Mouse (Mus musculus) kidney, postnatal 0 days (tissue): ENCODE measurements around the gene Gimap9. TPM values are rescaled to one million over a fixed set of nuclear protein-coding genes. Genes with fewer than 3 reads are reported as not detected.
A peak's percentile ranks its signal among the peaks of the same experiment; 100 is the strongest.

ENCODE experiments used
- ATAC-seq: fragments of 200-750 bp; cut with Nextera tagmentation; replicated peaks from 2 replicates; pipeline ENCODE4 v1.8.0; 2017; ENCODE audit warnings: low read depth, moderate number of reproducible peaks, moderate TSS enrichment, moderate library complexity; ENCODE audit not compliant: low FRiP score
- DNase-seq: peaks from one replicate; pipeline ENCODE4 v3.0.0-alpha.2; 2016; ENCODE audit warnings: low spot score
- H3K27ac ChIP-seq: fragments of 300-500 bp; sonication (generic); 2 replicates; pipeline ENCODE4 v1.5.1; 2014; ENCODE audit warnings: mild to moderate bottlenecking
- H3K27me3 ChIP-seq: fragments of 300-500 bp; sonication (generic); 2 replicates; pipeline ENCODE4 v1.6.1; 2014; ENCODE audit warnings: low read length, mixed read lengths; ENCODE audit not compliant: insufficient read depth
- H3K36me3 ChIP-seq: fragments of 300-500 bp; sonication (generic); 2 replicates; pipeline ENCODE4 v1.6.1; 2014; ENCODE audit warnings: low read length, mixed read lengths; ENCODE audit not compliant: insufficient read depth
- H3K4me1 ChIP-seq: fragments of 300-500 bp; sonication (generic); replicated peaks from 2 replicates; pipeline ENCODE4 v1.6.1; 2014; ENCODE audit warnings: antibody characterized with exemption, low read length, mixed read lengths; ENCODE audit not compliant: insufficient read depth
- H3K4me2 ChIP-seq: fragments of 300-500 bp; sonication (generic); 2 replicates; pipeline ENCODE4 v1.6.1; 2014; ENCODE audit warnings: mild to moderate bottlenecking, low read length, moderate library complexity, mixed read lengths
- H3K4me3 ChIP-seq: fragments of 300-500 bp; sonication (generic); replicated peaks from 2 replicates; pipeline ENCODE4 v1.5.1; 2014; ENCODE audit warnings: low read depth, low read length
- H3K9ac ChIP-seq: fragments of 300-500 bp; sonication (generic); 2 replicates; pipeline ENCODE4 v1.6.1; 2014; ENCODE audit warnings: low read depth, low read length
- H3K9me3 ChIP-seq: fragments of 300-500 bp; sonication (generic); replicated peaks from 2 replicates; pipeline ENCODE4 v1.6.1; 2016; ENCODE audit warnings: low read length, inconsistent platforms, mixed read lengths
- CTCF ChIP-seq: IDR thresholded peaks from 2 replicates; pipeline ENCODE4 v1.5.1; 2016; ENCODE audit warnings: antibody characterized with exemption, low read depth, mild to moderate bottlenecking, moderate library complexity
- WGBS: fragments of 180-500 bp; shearing (Covaris S2); extraction: QIAGEN DNeasy Blood & Tissue Kit; methylation state at CpG from one replicate; pipeline ENCODE4 v1.1.7; 2014; 5-methylcytosine and 5-hydroxymethylcytosine counted together
- polyA plus RNA-seq: library from polyadenylated mRNA; unstranded; fragments of >200 nt; fragmentation: Nextera tagmentation; extraction: Ambion mirVana; gene quantifications from 2 replicates; pipeline ENCODE4 v1.2.1, GENCODE M21; 2015

Gimap9 gene
- 13.7 and 15.2 TPM in 2 replicates for polyA plus RNA-seq

GRCm38 (mm10) chr6:48675931-48676859, at the start of gene Gimap9:
Gimap9 (plus strand) TSS chr6:48676129.
- Histone ChIP-seq H3K27ac (peak within 1 kb of the TSS; percentile 21), H3K9ac (0 out of 2 replicates have a peak within 1 kb of the TSS, but pooled peaks have one; percentile 5)

GRCm38 (mm10) chr6:48626464-48626863, 49.5 kb upstream of the Gimap9 start, which contains the start of gene AI854703:
AI854703 (plus strand) TSS chr6:48626764.
- WGBS = 38% methylated on average over 8 of the region's 8 CpGs

More at GRCm38 (mm10) chr6:48675931-48676859, at the start of gene Gimap9:
- 0 out of 2 replicates have a peak, but pooled peaks cover 7% of the 10 kb centered on the region for H3K4me1 ChIP-seq
- ATAC-seq (peak; percentile 66; the same call in 1 of the 2 replicates), DNase-seq (peak; percentile 32)
- H3K9me3 ChIP-seq = no peaks in the 10 kb centered on the region
- peak within 1 kb of the TSS; percentile 29 for H3K4me3 ChIP-seq
- TF ChIP-seq CTCF = no peak
- H3K4me2 ChIP-seq = peak within 1 kb of the TSS; percentile 53
- no peaks in the 10 kb centered on the region for H3K27me3 ChIP-seq
- no peaks in the 10 kb centered on the region for H3K36me3 ChIP-seq
- 18% methylated on average over 13 of the region's 13 CpGs for WGBS

DNA sequence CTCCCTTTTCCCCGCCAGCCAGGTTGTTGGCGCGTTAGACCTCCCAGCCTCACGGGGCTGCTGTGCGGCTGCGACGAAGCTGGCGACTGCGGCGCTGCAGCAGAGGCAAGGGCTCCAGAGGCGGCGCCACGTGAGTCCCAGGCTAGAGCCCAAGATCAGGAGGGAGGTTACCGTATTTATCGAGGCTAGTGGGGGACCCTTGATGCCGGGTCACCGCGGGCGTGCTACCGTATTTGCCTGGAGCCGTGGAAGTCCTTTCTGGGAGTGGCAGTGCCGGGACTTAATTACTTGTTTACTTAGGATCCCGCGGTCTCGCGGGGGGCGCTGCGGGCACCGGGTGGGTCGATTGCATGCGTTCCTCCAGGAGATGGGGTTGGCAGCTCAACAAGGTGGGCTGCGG, 48.9 kb upstream of the Gimap9 start:
- Histone ChIP-seq H3K9me3 (no peaks in the 10 kb centered on the region), H3K4me1 (peaks cover 15% of the 10 kb centered on the region; the same call in 1 of the 2 replicates), H3K4me2 (peak overlapping the region; percentile 85), H3K27ac (peak overlapping the region; percentile 85), H3K9ac (peak overlapping the region; percentile 47; the same call in 1 of the 2 replicates), H3K36me3 (no peaks in the 10 kb centered on the region), H3K4me3 (peak overlapping the region; percentile 43), H3K27me3 (no peaks in the 10 kb centered on the region)
- DNase-seq (peak; percentile 73), ATAC-seq (0 out of 2 replicates have a peak, but pooled peaks have one; percentile 27)
- peak; percentile 29; the same call in 1 of the 2 replicates for TF ChIP-seq CTCF
- under 1% methylated on average over 32 of the region's 32 CpGs for WGBS

More at GRCm38 (mm10) chr6:48626464-48626863, 49.5 kb upstream of the Gimap9 start, which contains the start of gene AI854703:
- Histone ChIP-seq H3K36me3 (no peaks in the 10 kb centered on the region), H3K27ac (peak within 1 kb of the TSS; percentile 85), H3K9ac (peak within 1 kb of the TSS; percentile 47; the same call in 1 of the 2 replicates), H3K4me2 (peak within 1 kb of the TSS; percentile 85), H3K4me3 (peak within 1 kb of the TSS; percentile 43), H3K27me3 (no peaks in the 10 kb centered on the region), H3K4me1 (peaks cover 15% of the 10 kb centered on the region; the same call in 1 of the 2 replicates), H3K9me3 (no peaks in the 10 kb centered on the region)
- DNase-seq = no peak
- ATAC-seq = no peak
- TF ChIP-seq CTCF = no peak

- Histone ChIP-seq H3K9me3 (no peaks in the 10 kb centered on the region), H3K27ac (peak overlapping the region; percentile 85), H3K27me3 (no peaks in the 10 kb centered on the region), H3K36me3 (no peaks in the 10 kb centered on the region), H3K4me3 (peak overlapping the region; percentile 43), H3K9ac (peak overlapping the region; percentile 47; the same call in 1 of the 2 replicates), H3K4me2 (peak overlapping the region; percentile 85), H3K4me1 (peaks cover 15% of the 10 kb centered on the region; the same call in 1 of the 2 replicates)
- ATAC-seq (no peak), DNase-seq (no peak)
- WGBS = 3% methylated on average over 7 of the region's 7 CpGs
- no peak for TF ChIP-seq CTCF
Measured at GRCm38 (mm10) chr6:48627511-48627924, 48.4 kb upstream of the Gimap9 start.

DNA sequence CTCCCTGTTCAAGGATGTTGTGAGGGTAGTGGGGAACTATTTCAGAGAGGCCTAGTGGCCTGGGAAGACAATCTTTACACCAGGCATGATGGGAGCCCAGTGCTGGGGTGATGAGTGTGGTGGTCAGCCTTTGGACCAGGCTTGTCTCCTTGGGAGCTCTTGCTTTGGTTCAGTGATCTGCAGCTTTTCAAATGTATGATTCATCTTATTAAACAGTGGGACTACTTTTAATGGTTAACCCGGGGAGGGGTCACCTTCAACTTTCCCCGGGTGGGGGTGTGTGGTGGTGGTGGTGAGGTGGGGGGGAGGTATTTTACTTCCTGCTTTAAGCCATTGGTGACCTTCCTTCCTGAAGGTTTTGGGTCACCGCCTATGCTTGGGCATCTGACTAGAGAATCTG, 47.6 kb upstream of the Gimap9 start:
- Histone ChIP-seq H3K27ac (peak overlapping the region; percentile 85), H3K36me3 (no peaks in the 10 kb centered on the region), H3K9ac (no peak overlapping the region), H3K9me3 (no peaks in the 10 kb centered on the region), H3K4me3 (no peak overlapping the region), H3K27me3 (no peaks in the 10 kb centered on the region), H3K4me2 (no peak overlapping the region), H3K4me1 (peaks cover 15% of the 10 kb centered on the region; the same call in 1 of the 2 replicates)
- ATAC-seq (peak; percentile 80), DNase-seq (peak; percentile 46)
- no peak for TF ChIP-seq CTCF
- WGBS = 54% methylated on average over 3 of the region's 3 CpGs
